In the genomic region with DNA sequence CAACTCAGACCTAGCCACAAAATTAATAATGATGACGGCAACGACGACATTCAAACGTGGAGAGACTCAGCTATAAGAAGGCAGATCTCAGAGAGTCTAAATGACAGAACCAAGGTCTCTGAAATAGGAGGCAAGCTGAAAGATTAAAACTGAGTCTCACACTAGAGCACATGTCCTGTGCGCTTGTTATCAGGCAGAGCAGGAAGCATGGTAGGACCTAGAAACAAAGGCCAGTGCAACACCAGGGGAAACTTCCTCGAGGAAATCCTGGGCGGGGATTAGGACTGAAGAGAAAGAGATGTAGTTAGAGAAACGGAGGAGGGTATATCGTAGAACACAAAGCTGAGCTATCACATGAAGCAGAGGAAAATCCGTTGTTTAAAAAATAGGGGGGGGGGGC, we compare ENCODE assay signal across 16 mouse cellular contexts. TPM values are rescaled to one million over a fixed set of nuclear protein-coding genes. Genes with fewer than 3 reads are reported as not detected.
A peak's percentile ranks its signal among the peaks of the same experiment; 100 is the strongest.
DNase-seq lines count a peak whose midpoint lies in the region; ATAC-seq and TF ChIP-seq lines count a peak whose summit lies in the region.
"Had no signal": no experiment of that assay in that cellular context is flagged by ENCODE, and none has a peak within 500 bp of the region (broad histone marks: within the 10 kb centered on the region; RNA-seq: fewer than 3 reads in every experiment).

No protein-coding gene starts in this region.

- peak; percentile 37 for DNase-seq in 416B (ENCODE audit: low read depth)
- DNase-seq in MEL-GATA-1-ER (ENCODE audit: extremely low read depth, low read depth): peak; percentile 47
- peak; percentile 5 for DNase-seq in liver, adult 2 months (ENCODE audit: extremely low read depth, low read depth, low spot score)
- no peak for DNase-seq in urinary bladder, adult 18-20 months (ENCODE audit: low spot score in 2 of 2)
- no peak for DNase-seq in adrenal gland, postnatal 14 days
- no peak for DNase-seq in kidney, postnatal 4 days
- DNase-seq: cerebellum, postnatal 36 days; gastrocnemius, postnatal 14 days; kidney, postnatal 36 days; lung, adult 2 months; retina, postnatal 1 day had no signal

- H3K27ac ChIP-seq in intestine, embryonic 16.5 days (ENCODE audit: low read length): no peak overlapping the region
- no peak overlapping the region for H3K27ac ChIP-seq in intestine, postnatal 0 days (ENCODE audit: low read depth, low read length)
- no peak overlapping the region for H3K27ac ChIP-seq in liver, adult 2 months (replicated peaks; ENCODE audit: insufficient read depth, low read depth, low read length)
- H3K27ac ChIP-seq: hindbrain, embryonic 15.5 days; neural tube, embryonic 13.5 days had no signal

- no peak overlapping the region for H3K9ac ChIP-seq in intestine, embryonic 16.5 days (ENCODE audit: low read depth, low read length)
- no peak overlapping the region for H3K9ac ChIP-seq in intestine, postnatal 0 days (ENCODE audit: low read depth, low read length)
- H3K9ac ChIP-seq in liver, adult 2 months (ENCODE audit: low read depth, low read length): no peak overlapping the region
- H3K9ac ChIP-seq: hindbrain, embryonic 15.5 days; neural tube, embryonic 13.5 days had no signal

- TF ChIP-seq CTCF in intestine, postnatal 0 days (IDR thresholded peaks at IDR 0.05; ENCODE audit: low read depth): no peak
- no peak for TF ChIP-seq CTCF in liver, adult 2 months (IDR thresholded peaks at IDR 0.05; ENCODE audit: low read depth, low read length)

- no peaks in the 10 kb centered on the region for H3K9me3 ChIP-seq in intestine, embryonic 16.5 days (ENCODE audit: control insufficient read depth, low read length)
- H3K9me3 ChIP-seq in intestine, postnatal 0 days (ENCODE audit: control insufficient read depth): no peaks in the 10 kb centered on the region
- H3K9me3 ChIP-seq: hindbrain, embryonic 15.5 days; neural tube, embryonic 13.5 days had no signal

- 0 out of 2 replicates have a peak, but pooled peaks have one; percentile 44 for ATAC-seq in intestine, embryonic 16.5 days
- no peak for ATAC-seq in intestine, postnatal 0 days
- ATAC-seq: forebrain, embryonic 16.5 days had no signal

- WGBS in intestine, embryonic 16.5 days: 78% methylated on average over 10 of the region's 10 CpGs
- WGBS in intestine, postnatal 0 days: 76% methylated on average over 10 of the region's 10 CpGs
- WGBS in liver, adult 2 months: 66% methylated on average over 10 of the region's 10 CpGs

- H3K4me2 ChIP-seq in intestine, embryonic 16.5 days (ENCODE audit: low read depth, low read length): no peak overlapping the region
- no peak overlapping the region for H3K4me2 ChIP-seq in intestine, postnatal 0 days (replicated peaks; ENCODE audit: low read depth)
- H3K4me2 ChIP-seq: hindbrain, embryonic 15.5 days; neural tube, embryonic 13.5 days had no signal

- no peaks in the 10 kb centered on the region for H3K36me3 ChIP-seq in intestine, embryonic 16.5 days (ENCODE audit: control insufficient read depth, insufficient read depth, low read length)
- no peaks in the 10 kb centered on the region for H3K36me3 ChIP-seq in intestine, postnatal 0 days (ENCODE audit: control insufficient read depth, insufficient read depth)
- H3K36me3 ChIP-seq in liver, adult 2 months (ENCODE audit: control insufficient read depth, insufficient read depth, low read length): no peaks in the 10 kb centered on the region
- H3K36me3 ChIP-seq: hindbrain, embryonic 15.5 days; neural tube, embryonic 13.5 days had no signal

- no peaks in the 10 kb centered on the region for H3K79me2 ChIP-seq in liver, adult 2 months (ENCODE audit: control insufficient read depth, insufficient read depth, low read length)

- no peak overlapping the region for H3K4me3 ChIP-seq in intestine, embryonic 16.5 days (ENCODE audit: low read length)
- no peak overlapping the region for H3K4me3 ChIP-seq in intestine, postnatal 0 days (ENCODE audit: low read depth, low read length)
- H3K4me3 ChIP-seq in liver, adult 2 months (ENCODE audit: insufficient read depth, low read depth, low read length): no peak overlapping the region
- H3K4me3 ChIP-seq: hindbrain, embryonic 15.5 days; neural tube, embryonic 13.5 days had no signal

- TF ChIP-seq POLR2A in liver, adult 2 months (IDR thresholded peaks at IDR 0.05; ENCODE audit: extremely low read depth, insufficient read depth, low read length): no peak

- no peaks in the 10 kb centered on the region for H3K27me3 ChIP-seq in intestine, embryonic 16.5 days (replicated peaks; ENCODE audit: control insufficient read depth, insufficient read depth, low read length)
- no peaks in the 10 kb centered on the region for H3K27me3 ChIP-seq in intestine, postnatal 0 days (replicated peaks; ENCODE audit: control insufficient read depth, insufficient read depth, low read length)
- no peaks in the 10 kb centered on the region for H3K27me3 ChIP-seq in liver, adult 2 months (ENCODE audit: control insufficient read depth, insufficient read depth, low read length)
- H3K27me3 ChIP-seq: hindbrain, embryonic 15.5 days; neural tube, embryonic 13.5 days had no signal

- H3K4me1 ChIP-seq in intestine, embryonic 16.5 days (ENCODE audit: control insufficient read depth, insufficient read depth, low read length): no peaks in the 10 kb centered on the region
- H3K4me1 ChIP-seq in intestine, postnatal 0 days (replicated peaks; ENCODE audit: control insufficient read depth, insufficient read depth, low read length): no peaks in the 10 kb centered on the region
- no peaks in the 10 kb centered on the region for H3K4me1 ChIP-seq in liver, adult 2 months (ENCODE audit: control insufficient read depth, insufficient read depth, low read length)

RNA-seq across cellular contexts. Expression of a gene that starts 38.6 kb away (rescaled TPM):
- 65.6 and 67.6 TPM in 2 replicates for polyA plus RNA-seq in intestine, embryonic 16.5 days (2015; fragmentation: Nextera tagmentation; extraction: Ambion mirVana)
- polyA plus RNA-seq in intestine, postnatal 0 days (2015; fragmentation: Nextera tagmentation; extraction: Ambion mirVana): 61.2 and 64.5 TPM in 2 replicates
- 14.3 and 20.9 TPM in 2 replicates for total RNA-seq in liver, adult 2 months (2014; rRNA removed)
- polyA plus RNA-seq in liver, adult 2 months (2012; rRNA removed): 4.7 and 4.8 TPM in 2 replicates
- total RNA-seq in adrenal gland, postnatal 14 days (2021): 39.5 and 46.0 TPM in 2 replicates

Comparison
In these comparisons a context has a peak if more than half of its experiments do, and no peak if none do; other contexts are left out.
1. DNase-seq: peak in 416B (single experiment), MEL-GATA-1-ER (single experiment) and liver, adult 2 months (single experiment); none in urinary bladder, adult 18-20 months (0 of 2), adrenal gland, postnatal 14 days (single experiment) and kidney, postnatal 4 days (0 of 2).
2. RNA of a gene that starts 38.6 kb away (polyA plus RNA-seq): 65.6 to 67.6 TPM in intestine, embryonic 16.5 days and 61.2 to 64.5 TPM in intestine, postnatal 0 days; 4.7 to 4.8 TPM in liver, adult 2 months; every median in the first group is over 10 times any median in the second.